Mouse (Mus musculus): ENCODE measurements around the gene Ank. TPM values are rescaled to one million over a fixed set of nuclear protein-coding genes. Genes with fewer than 3 reads are reported as not detected.

Ank gene
- total RNA-seq, 2 experiments from 2014 or later, result 160 TPM

- Histone ChIP-seq H3K4me3 (no peak overlapping the region), H3K27ac (peak overlapping the region; percentile 86)
- TF ChIP-seq CTCF (conservative IDR thresholded peaks at IDR 0.05), result no peak
- DNase-seq (ENCODE audit: low spot score in 2 of 2), result no peak
Measured at GRCm38 (mm10) chr15:27579853-27580252, 113.4 kb downstream of the Ank start.

GRCm38 (mm10) chr15:27580771-27581170 is 114.3 kb downstream of the Ank start:
- no peak for DNase-seq (ENCODE audit: low spot score in 2 of 2)
- peak overlapping the region; percentile 86 for H3K27ac ChIP-seq
- no peak overlapping the region for H3K4me3 ChIP-seq
- no peak for TF ChIP-seq CTCF (conservative IDR thresholded peaks at IDR 0.05)

GRCm38 (mm10) chr15:27581640-27582039 is 115.2 kb downstream of the Ank start:
- H3K27ac ChIP-seq, result peak overlapping the region; percentile 86
- TF ChIP-seq CTCF (conservative IDR thresholded peaks at IDR 0.05), result no peak
- no peak for DNase-seq (ENCODE audit: low spot score in 2 of 2)

GRCm38 (mm10) chr15:27582428-27582827 is 116.0 kb downstream of the Ank start:
- peak overlapping the region; percentile 86 for H3K27ac ChIP-seq
- peak; percentile 70 for TF ChIP-seq CTCF (conservative IDR thresholded peaks at IDR 0.05)
- no peak for DNase-seq (ENCODE audit: low spot score in 2 of 2)

More at GRCm38 (mm10) chr15:27581640-27582039, 115.2 kb downstream of the Ank start:
- no peak overlapping the region for H3K4me3 ChIP-seq

GRCm38 (mm10) chr15:27583042-27583441 is 116.6 kb downstream of the Ank start:
- peak; percentile 70 to 73 for DNase-seq (ENCODE audit: low spot score in 2 of 2)
- Histone ChIP-seq H3K4me3 (no peak overlapping the region), H3K27ac (peak overlapping the region; percentile 86)
- TF ChIP-seq CTCF (conservative IDR thresholded peaks at IDR 0.05), result peak; percentile 81

More at GRCm38 (mm10) chr15:27582428-27582827, 116.0 kb downstream of the Ank start:
- no peak overlapping the region for H3K4me3 ChIP-seq

- no peak for TF ChIP-seq CTCF (conservative IDR thresholded peaks at IDR 0.05)
- H3K27ac ChIP-seq, result peak overlapping the region; percentile 86
- H3K4me3 ChIP-seq, result no peak overlapping the region
- DNase-seq (ENCODE audit: low spot score in 2 of 2), result no peak
Measured at GRCm38 (mm10) chr15:27583620-27584019, 117.1 kb downstream of the Ank start.

GRCm38 (mm10) chr15:27585466-27586092 is 119.1 kb downstream of the Ank start:
- Histone ChIP-seq H3K4me3 (no peak overlapping the region), H3K27ac (peak overlapping the region; percentile 24; the same call in 1 of the 2 replicates)
- peak; percentile 51 for TF ChIP-seq CTCF (conservative IDR thresholded peaks at IDR 0.05)
- DNase-seq (ENCODE audit: low spot score in 2 of 2), result no peak

GRCm38 (mm10) chr15:27586093-27586480 is 119.6 kb downstream of the Ank start:
- Histone ChIP-seq H3K4me3 (no peak overlapping the region), H3K27ac (peak overlapping the region; percentile 24; the same call in 1 of the 2 replicates)
- DNase-seq (ENCODE audit: low spot score in 2 of 2), result no peak
- TF ChIP-seq CTCF (conservative IDR thresholded peaks at IDR 0.05), result no peak

GRCm38 (mm10) chr15:27588087-27588826 is 121.8 kb downstream of the Ank start:
- no peak for DNase-seq (ENCODE audit: low spot score in 2 of 2)
- TF ChIP-seq CTCF (conservative IDR thresholded peaks at IDR 0.05), result no peak
- Histone ChIP-seq H3K4me3 (no peak overlapping the region), H3K27ac (peak overlapping the region; percentile 65)

- no peak for TF ChIP-seq CTCF (conservative IDR thresholded peaks at IDR 0.05)
- Histone ChIP-seq H3K4me3 (no peak overlapping the region), H3K27ac (peak overlapping the region; percentile 32; the same call in 1 of the 2 replicates)
- DNase-seq (ENCODE audit: low spot score in 2 of 2), result no peak
Measured at GRCm38 (mm10) chr15:27590812-27591211, 124.3 kb downstream of the Ank start.

- DNase-seq (ENCODE audit: low spot score in 2 of 2), result no peak
- Histone ChIP-seq H3K27ac (peak overlapping the region; percentile 94; the same call in 1 of the 2 replicates), H3K4me3 (no peak overlapping the region)
- no peak for TF ChIP-seq CTCF (conservative IDR thresholded peaks at IDR 0.05)
Measured at GRCm38 (mm10) chr15:27592620-27593320, 126.3 kb downstream of the Ank start.

GRCm38 (mm10) chr15:27593717-27594116 is 127.2 kb downstream of the Ank start:
- TF ChIP-seq CTCF (conservative IDR thresholded peaks at IDR 0.05), result peak; percentile 76
- peak in 1 of 2 experiments; percentile 45 for DNase-seq (ENCODE audit: low spot score in 2 of 2)
- H3K27ac ChIP-seq, result peak overlapping the region; percentile 94; the same call in 1 of the 2 replicates
- H3K4me3 ChIP-seq, result no peak overlapping the region

GRCm38 (mm10) chr15:27594973-27595372 is 128.5 kb downstream of the Ank start:
- TF ChIP-seq CTCF (conservative IDR thresholded peaks at IDR 0.05), result no peak
- Histone ChIP-seq H3K4me3 (no peak overlapping the region), H3K27ac (peak overlapping the region; percentile 94)
- DNase-seq (ENCODE audit: low spot score in 2 of 2), result no peak

Measured in layer of hippocampus, adult 2 months (tissue).